Mouse (Mus musculus) brain, adult 2 months (tissue): ENCODE data around the gene Trim41.

Source experiments
- DNase-seq: peaks from one replicate; pipeline ENCODE4 v3.0.0; 2011; ENCODE audit warnings: low read depth, low spot score

Trim41 gene

GRCm38 (mm10) chr11:48816800-48817665 lies at the start of gene Trim41:
Gene Trim41 (minus strand): TSS chr11:48817353.
- peak; percentile 100 for DNase-seq

GRCm38 (mm10) chr11:48866481-48866880 lies 49.3 kb upstream of the Trim41 start:
- DNase-seq: no peak

- DNase-seq: no peak
Measured at GRCm38 (mm10) chr11:48863808-48864207, 46.7 kb upstream of the Trim41 start.

- DNase-seq: no peak
Measured at GRCm38 (mm10) chr11:48862784-48863319, 45.7 kb upstream of the Trim41 start.

GRCm38 (mm10) chr11:48859014-48859413 lies 41.9 kb upstream of the Trim41 start:
- DNase-seq: peak; percentile 87

GRCm38 (mm10) chr11:48853474-48854180 lies 36.5 kb upstream of the Trim41 start:
- DNase-seq: peak; percentile 94

GRCm38 (mm10) chr11:48852624-48853473 lies 35.7 kb upstream of the Trim41 start:
- peak; percentile 43 for DNase-seq

- DNase-seq: peak; percentile 4
Measured at GRCm38 (mm10) chr11:48852190-48852589, 35.0 kb upstream of the Trim41 start.

GRCm38 (mm10) chr11:48851270-48851995 lies 34.3 kb upstream of the Trim41 start:
- peak; percentile 16 for DNase-seq

- no peak for DNase-seq
Measured at GRCm38 (mm10) chr11:48850240-48850639, 33.1 kb upstream of the Trim41 start.

GRCm38 (mm10) chr11:48846881-48847280 lies 29.7 kb upstream of the Trim41 start:
- no peak for DNase-seq

GRCm38 (mm10) chr11:48846362-48846761 lies 29.2 kb upstream of the Trim41 start:
- DNase-seq: peak; percentile 3

GRCm38 (mm10) chr11:48845244-48845815 lies 28.2 kb upstream of the Trim41 start:
- no peak for DNase-seq

GRCm38 (mm10) chr11:48844309-48844708 lies 27.2 kb upstream of the Trim41 start:
- peak; percentile 80 for DNase-seq

- DNase-seq: no peak
Measured at GRCm38 (mm10) chr11:48843202-48843601, 26.0 kb upstream of the Trim41 start.

- DNase-seq: no peak
Measured at GRCm38 (mm10) chr11:48842378-48842792, 25.2 kb upstream of the Trim41 start.

- no peak for DNase-seq
Measured at GRCm38 (mm10) chr11:48841213-48841612, 24.1 kb upstream of the Trim41 start.

- DNase-seq: no peak
Measured at GRCm38 (mm10) chr11:48840805-48841204, 23.7 kb upstream of the Trim41 start.

GRCm38 (mm10) chr11:48838879-48839680 lies 21.9 kb upstream of the Trim41 start:
- DNase-seq: no peak
